Mouse (Mus musculus) midbrain, embryonic 14.5 days (tissue): ENCODE data around the gene Psmb3. TPM values are rescaled to one million over a fixed set of nuclear protein-coding genes. Genes with fewer than 3 reads are reported as not detected.

Experiments used
- ATAC-seq: fragments of 200-750 bp; cut with Nextera tagmentation; 2 replicates; pipeline ENCODE4 v1.8.0; 2017; ENCODE audit warnings: moderate number of reproducible peaks, moderate library complexity; ENCODE audit not compliant: low FRiP score, low TSS enrichment
- DNase-seq: peaks from one replicate; pipeline ENCODE4 v3.0.0-alpha.2; 2015
- H3K27ac ChIP-seq: fragments of 300-500 bp; sonication (generic); replicated peaks from 2 replicates; pipeline ENCODE4 v1.5.1; 2014; ENCODE audit warnings: mild to moderate bottlenecking, low read depth, low read length, moderate library complexity
- H3K27me3 ChIP-seq: fragments of 300-500 bp; sonication (generic); 2 replicates; pipeline ENCODE4 v1.6.1; 2014; ENCODE audit warnings: low read length, control low read depth, mixed read lengths; ENCODE audit not compliant: control insufficient read depth, insufficient read depth
- H3K36me3 ChIP-seq: fragments of 300-500 bp; sonication (generic); 2 replicates; pipeline ENCODE4 v1.6.1; 2014; ENCODE audit warnings: low read length, control low read depth; ENCODE audit not compliant: control insufficient read depth, insufficient read depth
- H3K4me1 ChIP-seq: fragments of 300-500 bp; sonication (generic); 2 replicates; pipeline ENCODE4 v1.6.1; 2014; ENCODE audit warnings: mild to moderate bottlenecking, antibody characterized with exemption, low read length, control low read depth; ENCODE audit not compliant: control insufficient read depth, insufficient read depth
- H3K4me2 ChIP-seq: fragments of 300-500 bp; sonication (generic); 2 replicates; pipeline ENCODE4 v1.6.1; 2014; ENCODE audit warnings: mild to moderate bottlenecking, low read length, moderate library complexity
- H3K4me3 ChIP-seq: fragments of 300-500 bp; sonication (generic); replicated peaks from 2 replicates; pipeline ENCODE4 v1.5.1; 2014; ENCODE audit warnings: low read depth, low read length
- H3K9ac ChIP-seq: fragments of 300-500 bp; sonication (generic); replicated peaks from 2 replicates; pipeline ENCODE4 v1.6.1; 2014; ENCODE audit warnings: mild to moderate bottlenecking, low read length, moderate library complexity
- H3K9me3 ChIP-seq: fragments of 300-500 bp; sonication (generic); 2 replicates; pipeline ENCODE4 v1.6.1; 2016; ENCODE audit warnings: low read length, control low read depth, mixed read lengths; ENCODE audit not compliant: control insufficient read depth
- microRNA-seq: library from miRNA; unstranded; fragments of <30 nt; microRNA quantifications from one replicate; pipeline ENCODE4, GENCODE M21; 2016
- polyA plus RNA-seq: library from polyadenylated mRNA; unstranded; fragments of >200 nt; fragmentation: Nextera tagmentation; extraction: Ambion mirVana; gene quantifications from 2 replicates; pipeline ENCODE4 v1.2.1, GENCODE M21; 2014

Psmb3 gene
- polyA plus RNA-seq, 1 experiment from 2014 or later = 456 TPM

- no peaks in the 10 kb centered on the region for H3K9me3 ChIP-seq
- peaks cover 13% of the 10 kb centered on the region for H3K4me1 ChIP-seq
- no peak overlapping the region for H3K4me3 ChIP-seq
- H3K9ac ChIP-seq = no peak overlapping the region
- no peak for DNase-seq
- peaks cover 50% of the 10 kb centered on the region for H3K36me3 ChIP-seq
- H3K27ac ChIP-seq = no peak overlapping the region
- no peaks in the 10 kb centered on the region for H3K27me3 ChIP-seq
- no peak overlapping the region for H3K4me2 ChIP-seq
- ATAC-seq = no peak
Measured at GRCm38 (mm10) chr11:97761638-97762037, 58.4 kb downstream of the Psmb3 start.

Small RNA genes within 50 kb of the gene (microRNA-seq; reads per million reads assigned to microRNA genes)
- 0.88 reads per million for gene Gm24158
- gene Mir6927 = 0.59 reads per million
- gene Mir8102 = not detected

Other genes starting within 250 kb of the Psmb3 start
- gene 4933428G20Rik, start 203.1 kb upstream of the Psmb3 start, polyA plus RNA-seq = 0.51 TPM in 1 of 2 replicates, not detected in the other
- gene Srcin1, start 127.2 kb upstream of the Psmb3 start, polyA plus RNA-seq = 9.6 and 15.1 TPM in 2 replicates
- gene Epop, start 73.7 kb upstream of the Psmb3 start, polyA plus RNA-seq = 1.9 and 2.8 TPM in 2 replicates
- gene Mllt6, start 40.0 kb upstream of the Psmb3 start, polyA plus RNA-seq = 6.2 and 9.0 TPM in 2 replicates
- 17.4 and 21.8 TPM in 2 replicates for gene Cisd3, start 17.6 kb upstream of the Psmb3 start, polyA plus RNA-seq
- 25.5 and 31.2 TPM in 2 replicates for gene Pcgf2, start 2.9 kb upstream of the Psmb3 start, polyA plus RNA-seq
- gene Pip4k2b, start 41.3 kb downstream of the Psmb3 start, polyA plus RNA-seq = 4.8 and 7.7 TPM in 2 replicates
- 10.9 and 13.2 TPM in 2 replicates for gene Cwc25, start 63.2 kb downstream of the Psmb3 start, polyA plus RNA-seq
- gene 1700001P01Rik, start 72.5 kb downstream of the Psmb3 start, polyA plus RNA-seq = not detected in 2 replicates
- gene Rpl23, start 79.0 kb downstream of the Psmb3 start, polyA plus RNA-seq = 363 and 413 TPM in 2 replicates
- gene Lasp1, start 95.6 kb downstream of the Psmb3 start, polyA plus RNA-seq = 114 and 138 TPM in 2 replicates
- gene B230217C12Rik, start 137.4 kb downstream of the Psmb3 start, polyA plus RNA-seq = 32.4 and 36.5 TPM in 2 replicates
- gene Fbxo47, start 180.8 kb downstream of the Psmb3 start, polyA plus RNA-seq = 0.62 and 0.67 TPM in 2 replicates